Mouse (Mus musculus): Measurements from ENCODE around the gene Aen. TPM values are rescaled to one million over a fixed set of nuclear protein-coding genes. Genes with fewer than 3 reads are reported as not detected.

Aen gene
- total and polyA plus RNA-seq, 2 experiments from 2014 or later = 43.0 to 54.4 TPM

DNA sequence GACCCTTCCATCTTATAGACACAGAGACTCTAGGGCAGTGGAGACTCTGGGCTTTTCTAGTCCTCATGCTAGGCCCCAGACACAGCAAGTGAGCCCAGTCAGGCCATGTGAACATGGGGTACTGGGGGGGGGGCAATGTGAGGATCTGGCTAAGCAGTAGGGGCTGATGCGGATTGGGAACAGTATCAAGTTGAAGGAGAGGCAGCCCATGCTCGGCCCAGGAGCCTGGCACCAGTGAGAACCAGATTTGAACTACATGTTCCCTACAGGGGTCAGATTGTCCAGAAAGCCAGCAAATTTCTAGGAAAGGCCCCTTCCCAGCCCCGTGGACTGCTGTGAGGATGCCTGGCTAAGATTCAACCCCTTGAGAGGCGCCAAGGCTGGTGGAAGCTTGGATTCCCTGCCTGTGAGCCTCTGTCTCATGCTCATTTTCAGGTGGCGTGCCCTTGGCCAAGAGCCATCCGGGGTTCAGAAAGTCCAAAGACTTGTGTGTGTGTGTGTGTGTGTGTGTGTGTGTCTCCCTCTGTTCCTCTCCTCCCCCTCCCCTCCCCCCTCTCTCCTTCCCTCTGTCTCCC is 62.9 kb downstream of the Aen start:
- H3K9ac ChIP-seq (replicated peaks; ENCODE audit: low read length) = no peak overlapping the region
- no peaks in the 10 kb centered on the region for H3K36me3 ChIP-seq (ENCODE audit: insufficient read depth, low read length)
- no peaks in the 10 kb centered on the region for H3K27me3 ChIP-seq (ENCODE audit: insufficient read depth, low read length)
- WGBS = 38% methylated on average over 6 of the region's 6 CpGs
- no peak for TF ChIP-seq CTCF (IDR thresholded peaks at IDR 0.05; ENCODE audit: low read depth)
- peak; percentile 66 for ATAC-seq
- peak; percentile 79 for DNase-seq (ENCODE audit: low spot score)
- no peak overlapping the region for H3K4me3 ChIP-seq (ENCODE audit: low read length)
- no peak overlapping the region for H3K27ac ChIP-seq
- H3K4me2 ChIP-seq (ENCODE audit: low read depth, low read length) = no peak overlapping the region
- H3K9me3 ChIP-seq (ENCODE audit: low read length) = no peaks in the 10 kb centered on the region
- H3K4me1 ChIP-seq (ENCODE audit: insufficient read depth, low read length) = peaks cover 7% of the 10 kb centered on the region; the same call in 1 of the 2 replicates

Small RNA genes lying within 50 kb of the gene (microRNA-seq; reads per million reads assigned to microRNA genes)
- 279 to 309 reads per million in 2 experiments for gene Mir7-2

Other genes with a start within 250 kb of the Aen start
- 88.4 and 90.8 TPM in 2 replicates for gene Ntrk3, start 157.8 kb upstream of the Aen start, total RNA-seq (2014; rRNA removed)
- gene Ntrk3, start 157.8 kb upstream of the Aen start, polyA plus RNA-seq (2015; fragmentation: Nextera tagmentation; extraction: Ambion mirVana) = 23.5 and 24.5 TPM in 2 replicates
- 48.8 and 56.8 TPM in 2 replicates for gene Mrps11, start 112.7 kb upstream of the Aen start, total RNA-seq (2014; rRNA removed)
- gene Mrps11, start 112.7 kb upstream of the Aen start, polyA plus RNA-seq (2015; fragmentation: Nextera tagmentation; extraction: Ambion mirVana) = 60.6 and 63.4 TPM in 2 replicates
- gene Mrpl46, start 112.3 kb upstream of the Aen start, total RNA-seq (2014; rRNA removed) = 23.3 and 26.7 TPM in 2 replicates
- gene Mrpl46, start 112.3 kb upstream of the Aen start, polyA plus RNA-seq (2015; fragmentation: Nextera tagmentation; extraction: Ambion mirVana) = 71.2 and 71.4 TPM in 2 replicates
- gene Det1, start 48.6 kb upstream of the Aen start, total RNA-seq (2014; rRNA removed) = 10.4 and 13.6 TPM in 2 replicates
- 6.4 and 6.9 TPM in 2 replicates for gene Det1, start 48.6 kb upstream of the Aen start, polyA plus RNA-seq (2015; fragmentation: Nextera tagmentation; extraction: Ambion mirVana)
- gene Isg20, start 17.6 kb downstream of the Aen start, total RNA-seq (2014; rRNA removed) = 2.0 and 4.1 TPM in 2 replicates
- 0.76 and 1.3 TPM in 2 replicates for gene Isg20, start 17.6 kb downstream of the Aen start, polyA plus RNA-seq (2015; fragmentation: Nextera tagmentation; extraction: Ambion mirVana)
- 3.2 and 3.8 TPM in 2 replicates for gene Acan, start 157.6 kb downstream of the Aen start, total RNA-seq (2014; rRNA removed)
- gene Acan, start 157.6 kb downstream of the Aen start, polyA plus RNA-seq (2015; fragmentation: Nextera tagmentation; extraction: Ambion mirVana) = 0.42 and 0.51 TPM in 2 replicates
- gene Hapln3, start 235.2 kb downstream of the Aen start, total RNA-seq (2014; rRNA removed) = 5.7 and 10.0 TPM in 2 replicates
- 2.2 and 2.5 TPM in 2 replicates for gene Hapln3, start 235.2 kb downstream of the Aen start, polyA plus RNA-seq (2015; fragmentation: Nextera tagmentation; extraction: Ambion mirVana)

Measured in hindbrain, postnatal 0 days (tissue).